Mouse (Mus musculus) liver, adult 2 months (tissue): ENCODE results near the gene Slc7a4.

Experiments used
- CTCF ChIP-seq: fragments of 200-500 bp; IDR thresholded peaks from 2 replicates; pipeline ENCODE4 v1.5.1; 2011; ENCODE audit warnings: low read depth, low read length, control low read depth
- POLR2A ChIP-seq: fragments of 200-500 bp; IDR thresholded peaks from 2 replicates; pipeline ENCODE4 v1.6.1; 2011; ENCODE audit warnings: low read length, control low read depth; ENCODE audit not compliant: insufficient read depth; ENCODE audit errors: extremely low read depth

GRCm38 (mm10) chr16:17561128-17561750 lies 21.8 kb downstream of the Slc7a4 start, which contains the start of gene Lrrc74b:
- no peak for TF ChIP-seq CTCF
- TF ChIP-seq POLR2A = no peak
